Mouse (Mus musculus): ENCODE results near the gene Lrmda.

Lrmda gene

DNA sequence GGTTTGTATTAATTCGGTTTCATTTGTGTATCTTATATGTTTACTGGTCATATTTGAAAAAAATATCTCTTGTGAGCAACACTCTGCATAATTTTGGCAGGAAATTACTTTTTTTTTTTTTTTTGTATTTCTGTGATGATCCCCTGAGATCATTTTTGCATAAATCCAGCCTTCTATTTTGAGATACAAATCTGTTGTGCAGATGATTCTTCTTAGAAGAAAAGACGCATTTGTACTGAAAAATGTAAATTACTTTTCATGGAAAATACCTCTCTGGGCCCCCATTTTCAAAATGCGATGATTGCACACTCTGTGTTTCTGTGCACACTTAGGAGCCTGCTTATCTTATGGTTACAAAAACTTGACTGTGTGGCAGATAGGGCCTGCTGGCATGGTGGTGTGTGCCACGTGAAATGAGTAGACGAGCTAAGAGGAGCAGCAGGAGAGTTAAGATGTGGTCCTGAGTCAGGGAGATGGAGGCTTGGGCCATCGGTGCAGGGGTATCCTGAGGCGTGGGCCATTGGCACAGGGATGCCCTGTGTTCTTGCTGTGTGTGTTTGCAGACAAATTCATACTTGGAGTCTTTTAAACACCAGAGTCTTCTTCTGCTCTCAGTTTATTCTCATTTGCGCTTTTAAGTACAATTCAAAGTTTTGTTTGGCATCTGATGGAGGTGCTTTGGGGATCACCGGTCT lies 353.3 kb downstream of the Lrmda start:
- H3K4me1 ChIP-seq (replicated peaks; ENCODE audit: low read depth, low read length) = no peaks in the 10 kb centered on the region
- H3K36me3 ChIP-seq (ENCODE audit: insufficient read depth, low read length) = no peaks in the 10 kb centered on the region
- H3K27me3 ChIP-seq (ENCODE audit: insufficient read depth, low read length) = no peaks in the 10 kb centered on the region
- no peaks in the 10 kb centered on the region for H3K9me3 ChIP-seq (ENCODE audit: low read length)
- no peak for TF ChIP-seq NANOG (IDR thresholded peaks at IDR 0.05; ENCODE audit: borderline replicate concordance, low read length)
- TF ChIP-seq POU5F1 (IDR thresholded peaks at IDR 0.05; ENCODE audit: borderline replicate concordance, low read length) = no peak
- TF ChIP-seq CTCF (conservative IDR thresholded peaks at IDR 0.05; ENCODE audit: low read length) = no peak
- no peak overlapping the region for H3K4me3 ChIP-seq (replicated peaks; ENCODE audit: low read length)

- no peak overlapping the region for H3K4me3 ChIP-seq (replicated peaks; ENCODE audit: low read length)
- no peaks in the 10 kb centered on the region for H3K27me3 ChIP-seq (ENCODE audit: insufficient read depth, low read length)
- no peaks in the 10 kb centered on the region for H3K36me3 ChIP-seq (ENCODE audit: insufficient read depth, low read length)
- no peaks in the 10 kb centered on the region for H3K4me1 ChIP-seq (replicated peaks; ENCODE audit: low read depth, low read length)
- H3K9me3 ChIP-seq (ENCODE audit: low read length) = no peaks in the 10 kb centered on the region
- TF ChIP-seq NANOG (IDR thresholded peaks at IDR 0.05; ENCODE audit: borderline replicate concordance, low read length) = no peak
Observed at GRCm38 (mm10) chr14:22373361-22373745, 353.8 kb downstream of the Lrmda start.

DNA sequence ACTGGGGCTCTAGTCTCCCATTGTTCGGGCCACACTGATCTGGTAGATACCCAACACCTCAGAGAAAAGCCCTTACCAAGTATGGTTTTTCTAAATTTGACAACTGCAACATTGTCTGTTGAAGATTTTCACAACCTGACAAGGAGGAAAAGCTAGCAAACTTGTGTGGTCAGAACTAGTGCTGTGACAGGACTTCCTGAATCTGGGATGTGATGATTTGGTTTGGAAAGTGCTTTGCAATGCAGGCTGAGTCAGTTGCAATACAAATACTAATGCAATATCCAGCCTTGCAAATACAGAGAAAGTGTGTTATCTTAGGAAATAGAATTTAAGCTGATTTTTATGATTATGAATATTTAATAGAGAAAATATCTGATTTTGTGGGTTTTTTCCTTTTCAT lies 357.6 kb downstream of the Lrmda start:
- no peaks in the 10 kb centered on the region for H3K36me3 ChIP-seq (ENCODE audit: insufficient read depth, low read length)
- no peaks in the 10 kb centered on the region for H3K4me1 ChIP-seq (replicated peaks; ENCODE audit: low read depth, low read length)
- TF ChIP-seq NANOG (IDR thresholded peaks at IDR 0.05; ENCODE audit: borderline replicate concordance, low read length) = no peak
- no peak for TF ChIP-seq POU5F1 (IDR thresholded peaks at IDR 0.05; ENCODE audit: borderline replicate concordance, low read length)
- TF ChIP-seq CTCF (conservative IDR thresholded peaks at IDR 0.05; ENCODE audit: low read length) = no peak
- H3K4me3 ChIP-seq (replicated peaks; ENCODE audit: low read length) = no peak overlapping the region
- no peaks in the 10 kb centered on the region for H3K9me3 ChIP-seq (ENCODE audit: low read length)
- H3K27me3 ChIP-seq (ENCODE audit: insufficient read depth, low read length) = no peaks in the 10 kb centered on the region

- no peaks in the 10 kb centered on the region for H3K9me3 ChIP-seq (ENCODE audit: low read length)
- H3K36me3 ChIP-seq (ENCODE audit: insufficient read depth, low read length) = no peaks in the 10 kb centered on the region
- H3K27me3 ChIP-seq (ENCODE audit: insufficient read depth, low read length) = no peaks in the 10 kb centered on the region
- no peak for TF ChIP-seq POU5F1 (IDR thresholded peaks at IDR 0.05; ENCODE audit: borderline replicate concordance, low read length)
- TF ChIP-seq CTCF (conservative IDR thresholded peaks at IDR 0.05; ENCODE audit: low read length) = no peak
- TF ChIP-seq NANOG (IDR thresholded peaks at IDR 0.05; ENCODE audit: borderline replicate concordance, low read length) = no peak
- no peak overlapping the region for H3K4me3 ChIP-seq (replicated peaks; ENCODE audit: low read length)
- no peaks in the 10 kb centered on the region for H3K4me1 ChIP-seq (replicated peaks; ENCODE audit: low read depth, low read length)
Observed at GRCm38 (mm10) chr14:22382101-22382500, 362.6 kb downstream of the Lrmda start.

- Histone ChIP-seq H3K9me3 (ENCODE audit: low read length) (no peaks in the 10 kb centered on the region), H3K36me3 (ENCODE audit: insufficient read depth, low read length) (no peaks in the 10 kb centered on the region), H3K4me3 (replicated peaks; ENCODE audit: low read length) (no peak overlapping the region), H3K27me3 (ENCODE audit: insufficient read depth, low read length) (no peaks in the 10 kb centered on the region), H3K4me1 (replicated peaks; ENCODE audit: low read depth, low read length) (no peaks in the 10 kb centered on the region)
- no peak for TF ChIP-seq NANOG (IDR thresholded peaks at IDR 0.05; ENCODE audit: borderline replicate concordance, low read length)
- TF ChIP-seq CTCF (conservative IDR thresholded peaks at IDR 0.05; ENCODE audit: low read length) = no peak
- no peak for TF ChIP-seq POU5F1 (IDR thresholded peaks at IDR 0.05; ENCODE audit: borderline replicate concordance, low read length)
Observed at GRCm38 (mm10) chr14:22393616-22394015, 374.1 kb downstream of the Lrmda start.

- Histone ChIP-seq H3K36me3 (ENCODE audit: insufficient read depth, low read length) (no peaks in the 10 kb centered on the region), H3K27me3 (ENCODE audit: insufficient read depth, low read length) (no peaks in the 10 kb centered on the region), H3K4me1 (replicated peaks; ENCODE audit: low read depth, low read length) (no peaks in the 10 kb centered on the region), H3K9me3 (ENCODE audit: low read length) (no peaks in the 10 kb centered on the region), H3K4me3 (replicated peaks; ENCODE audit: low read length) (no peak overlapping the region)
- no peak for TF ChIP-seq NANOG (IDR thresholded peaks at IDR 0.05; ENCODE audit: borderline replicate concordance, low read length)
- TF ChIP-seq POU5F1 (IDR thresholded peaks at IDR 0.05; ENCODE audit: borderline replicate concordance, low read length) = no peak
- TF ChIP-seq CTCF (conservative IDR thresholded peaks at IDR 0.05; ENCODE audit: low read length) = no peak
Observed at GRCm38 (mm10) chr14:22402411-22402810, 382.9 kb downstream of the Lrmda start.

GRCm38 (mm10) chr14:22406623-22407022 lies 387.1 kb downstream of the Lrmda start:
- Histone ChIP-seq H3K9me3 (ENCODE audit: low read length) (no peaks in the 10 kb centered on the region), H3K27me3 (ENCODE audit: insufficient read depth, low read length) (no peaks in the 10 kb centered on the region), H3K36me3 (ENCODE audit: insufficient read depth, low read length) (no peaks in the 10 kb centered on the region), H3K4me1 (replicated peaks; ENCODE audit: low read depth, low read length) (no peaks in the 10 kb centered on the region), H3K4me3 (replicated peaks; ENCODE audit: low read length) (no peak overlapping the region)
- TF ChIP-seq POU5F1 (IDR thresholded peaks at IDR 0.05; ENCODE audit: borderline replicate concordance, low read length) = no peak
- TF ChIP-seq CTCF (conservative IDR thresholded peaks at IDR 0.05; ENCODE audit: low read length) = no peak
- no peak for TF ChIP-seq NANOG (IDR thresholded peaks at IDR 0.05; ENCODE audit: borderline replicate concordance, low read length)

DNA sequence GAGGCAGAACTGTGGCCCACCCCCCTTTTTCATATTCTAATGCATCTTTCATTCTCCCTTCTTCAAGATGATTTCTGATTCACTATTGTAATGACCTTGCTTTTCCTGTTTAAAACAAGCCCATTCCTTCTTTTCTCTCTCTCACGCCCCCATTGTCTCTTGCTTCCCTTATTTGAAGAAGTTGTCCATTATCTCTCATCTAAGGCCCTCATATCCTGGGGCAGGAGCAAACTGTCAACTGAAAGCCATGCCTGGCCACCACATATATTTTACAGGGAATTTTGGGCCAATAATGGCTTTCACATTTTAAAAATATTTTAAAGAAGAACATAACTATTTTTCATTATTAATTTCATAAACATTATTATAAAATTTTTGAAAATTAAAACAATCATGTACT lies 391.3 kb downstream of the Lrmda start:
- Histone ChIP-seq H3K27me3 (ENCODE audit: insufficient read depth, low read length) (no peaks in the 10 kb centered on the region), H3K9me3 (ENCODE audit: low read length) (no peaks in the 10 kb centered on the region), H3K36me3 (ENCODE audit: insufficient read depth, low read length) (no peaks in the 10 kb centered on the region), H3K4me1 (replicated peaks; ENCODE audit: low read depth, low read length) (no peaks in the 10 kb centered on the region), H3K4me3 (replicated peaks; ENCODE audit: low read length) (no peak overlapping the region)
- no peak for TF ChIP-seq POU5F1 (IDR thresholded peaks at IDR 0.05; ENCODE audit: borderline replicate concordance, low read length)
- TF ChIP-seq NANOG (IDR thresholded peaks at IDR 0.05; ENCODE audit: borderline replicate concordance, low read length) = no peak

DNA sequence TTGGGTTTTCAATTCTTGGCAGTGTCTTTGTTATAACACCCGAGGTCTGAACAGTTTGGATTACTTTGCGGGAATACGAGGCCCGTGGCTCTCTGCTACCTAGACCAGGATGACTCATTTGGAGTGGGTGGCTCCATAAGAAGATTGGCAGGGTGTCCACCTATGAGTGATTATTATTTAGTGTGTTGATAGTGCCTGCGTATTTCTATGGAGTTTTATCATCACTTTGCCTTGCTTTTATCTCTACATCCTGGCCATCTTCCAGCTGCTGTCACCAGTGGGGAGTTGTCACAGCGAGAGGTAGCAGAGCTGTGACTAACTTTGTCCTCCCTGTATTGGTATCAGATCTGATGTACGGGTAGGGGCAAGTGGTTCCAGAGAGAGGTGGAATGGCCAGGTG lies 393.7 kb downstream of the Lrmda start:
- H3K4me1 ChIP-seq (replicated peaks; ENCODE audit: low read depth, low read length) = no peaks in the 10 kb centered on the region

More for the DNA sequence above, 393.7 kb downstream of the Lrmda start:
- Histone ChIP-seq H3K36me3 (ENCODE audit: insufficient read depth, low read length) (no peaks in the 10 kb centered on the region), H3K27me3 (ENCODE audit: insufficient read depth, low read length) (no peaks in the 10 kb centered on the region), H3K4me3 (replicated peaks; ENCODE audit: low read length) (no peak overlapping the region), H3K9me3 (ENCODE audit: low read length) (no peaks in the 10 kb centered on the region)
- no peak for TF ChIP-seq POU5F1 (IDR thresholded peaks at IDR 0.05; ENCODE audit: borderline replicate concordance, low read length)
- TF ChIP-seq CTCF (conservative IDR thresholded peaks at IDR 0.05; ENCODE audit: low read length) = no peak
- TF ChIP-seq NANOG (IDR thresholded peaks at IDR 0.05; ENCODE audit: borderline replicate concordance, low read length) = no peak
